Mouse (Mus musculus): ENCODE data around the gene Cc2d2a.

DNA sequence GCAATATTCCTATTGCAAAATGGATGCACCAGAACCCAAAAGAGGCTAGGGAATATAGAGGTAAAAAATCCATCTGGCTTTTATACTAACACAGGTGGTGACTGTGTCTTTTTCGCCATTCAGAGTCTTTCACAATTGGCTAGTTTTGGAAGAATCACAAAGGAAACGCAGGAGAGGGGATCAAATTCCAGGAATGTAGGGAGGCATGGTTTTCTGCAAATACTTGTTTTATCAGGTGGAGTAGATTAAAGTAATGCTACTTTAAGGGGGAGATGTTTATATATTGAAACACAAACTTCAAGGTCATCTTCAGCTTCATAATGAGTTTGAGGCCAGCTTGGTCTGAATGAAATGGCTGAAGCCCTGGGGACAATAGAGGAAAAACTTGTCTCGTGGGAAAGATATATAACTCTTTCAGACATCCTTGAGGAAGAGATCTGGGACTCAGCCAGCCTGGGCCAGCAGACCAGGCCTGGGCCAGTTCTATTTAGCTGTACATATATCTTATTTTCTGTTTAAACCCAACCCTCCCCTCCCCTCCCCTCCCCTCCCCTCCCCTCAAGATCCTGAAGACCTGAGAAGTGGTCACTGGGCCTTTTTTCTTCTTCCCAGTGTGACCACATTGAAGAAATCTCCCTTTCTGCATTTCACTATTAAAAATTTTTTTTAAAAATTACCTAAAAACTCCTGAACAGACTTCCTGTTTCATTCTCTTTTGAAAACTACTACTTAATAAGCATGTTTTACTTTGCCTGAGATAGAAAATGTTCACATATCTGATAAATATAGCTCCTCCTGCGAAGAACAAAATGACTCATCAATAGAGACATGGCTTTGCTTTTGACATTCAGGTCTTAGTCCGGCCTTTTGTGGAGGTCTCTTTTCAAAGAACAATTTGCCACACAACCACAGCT lies 59.6 kb downstream of the Cc2d2a start:
- TF ChIP-seq CTCF (IDR thresholded peaks at IDR 0.05; ENCODE audit: borderline replicate concordance, extremely low read depth, insufficient read depth, insufficient read length) (no peak), POLR2A (IDR thresholded peaks at IDR 0.05; ENCODE audit: borderline replicate concordance, extremely low read depth, insufficient read depth, insufficient read length, poor library complexity, severe bottlenecking) (no peak)
